Mouse (Mus musculus): ENCODE measurements around the gene Lmo3. TPM values are rescaled to one million over a fixed set of nuclear protein-coding genes. Genes with fewer than 3 reads are reported as not detected.

Lmo3 gene
- polyA plus RNA-seq, 1 experiment from 2014 or later: 188 TPM

- H3K27ac ChIP-seq: no peak overlapping the region
- no peaks in the 10 kb centered on the region for H3K36me3 ChIP-seq (replicated peaks)
- 89% methylated on average over 1 of the region's 1 CpGs for WGBS
- H3K9me3 ChIP-seq: no peaks in the 10 kb centered on the region
- H3K4me3 ChIP-seq: no peak overlapping the region
- H3K27me3 ChIP-seq (replicated peaks): no peaks in the 10 kb centered on the region
- H3K4me1 ChIP-seq: no peaks in the 10 kb centered on the region
- ATAC-seq (replicated peaks): no peak
- H3K4me2 ChIP-seq: no peak overlapping the region
- no peak overlapping the region for H3K9ac ChIP-seq
These were observed 77.8 kb downstream of the Lmo3 start for GRCm38 (mm10) chr6:138503946-138504345.

DNA sequence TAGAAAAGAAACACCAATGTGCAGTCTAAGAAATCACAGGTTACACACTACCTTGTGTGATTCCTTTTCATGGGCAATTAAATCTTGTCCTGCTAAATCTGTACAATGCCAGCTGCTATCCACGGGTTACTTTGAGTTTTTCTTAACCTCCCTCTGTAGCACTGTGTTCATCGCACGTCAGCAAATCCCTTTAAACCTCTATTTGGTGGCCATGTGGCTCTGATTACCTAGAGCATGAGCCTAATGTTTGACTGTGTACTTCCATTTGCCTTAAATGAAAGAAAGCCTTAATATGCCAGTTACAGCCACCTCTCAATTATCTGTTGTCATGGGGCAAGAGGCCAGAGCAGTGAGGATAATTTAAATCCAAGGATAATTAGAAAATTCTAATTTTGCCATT, 98.9 kb downstream of the Lmo3 start:
- Histone ChIP-seq H3K4me3 (no peak overlapping the region), H3K27me3 (replicated peaks) (no peaks in the 10 kb centered on the region), H3K4me1 (no peaks in the 10 kb centered on the region), H3K36me3 (replicated peaks) (no peaks in the 10 kb centered on the region), H3K9me3 (no peaks in the 10 kb centered on the region), H3K4me2 (no peak overlapping the region), H3K27ac (no peak overlapping the region), H3K9ac (no peak overlapping the region)
- no peak for ATAC-seq (replicated peaks)
- WGBS: 76% methylated on average over 3 of the region's 3 CpGs

DNA sequence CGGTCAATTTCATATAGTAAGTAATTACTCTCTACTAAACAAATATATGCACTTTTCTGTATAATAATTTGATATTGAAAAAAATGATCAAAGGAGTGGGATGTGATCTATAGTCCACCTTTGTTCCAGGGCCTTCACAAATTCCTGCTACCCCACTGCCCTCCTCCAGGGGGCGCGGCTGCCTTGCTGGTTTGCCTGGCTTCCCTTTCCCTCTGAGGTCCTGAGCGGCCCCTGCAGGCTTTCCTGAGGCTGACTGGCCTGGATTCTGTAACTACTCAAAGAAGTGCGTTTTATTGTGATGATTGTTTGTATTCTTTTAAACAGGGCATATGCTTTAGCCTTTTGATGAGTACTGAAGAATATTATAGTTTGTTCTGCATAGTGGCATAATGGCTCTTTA, 104.2 kb downstream of the Lmo3 start:
- Histone ChIP-seq H3K36me3 (replicated peaks) (no peaks in the 10 kb centered on the region), H3K27ac (no peak overlapping the region), H3K9ac (no peak overlapping the region), H3K27me3 (replicated peaks) (no peaks in the 10 kb centered on the region), H3K4me2 (no peak overlapping the region), H3K9me3 (no peaks in the 10 kb centered on the region), H3K4me3 (no peak overlapping the region), H3K4me1 (no peaks in the 10 kb centered on the region)
- no peak; the same call in 1 of the 2 replicates for ATAC-seq (replicated peaks)
- WGBS: 10% methylated on average over 5 of the region's 5 CpGs

- no peak for ATAC-seq (replicated peaks)
- no peak overlapping the region for H3K4me2 ChIP-seq
- no peak overlapping the region for H3K9ac ChIP-seq
- no peaks in the 10 kb centered on the region for H3K27me3 ChIP-seq (replicated peaks)
- no peaks in the 10 kb centered on the region for H3K9me3 ChIP-seq
- H3K4me1 ChIP-seq: no peaks in the 10 kb centered on the region
- H3K4me3 ChIP-seq: no peak overlapping the region
- WGBS: 85% methylated on average over 4 of the region's 4 CpGs
- no peaks in the 10 kb centered on the region for H3K36me3 ChIP-seq (replicated peaks)
- H3K27ac ChIP-seq: no peak overlapping the region
These were observed 112.6 kb downstream of the Lmo3 start for GRCm38 (mm10) chr6:138469204-138469603.

GRCm38 (mm10) chr6:138444515-138445048, 137.2 kb downstream of the Lmo3 start:
- H3K4me3 ChIP-seq: no peak overlapping the region
- no peak for ATAC-seq (replicated peaks)

DNA sequence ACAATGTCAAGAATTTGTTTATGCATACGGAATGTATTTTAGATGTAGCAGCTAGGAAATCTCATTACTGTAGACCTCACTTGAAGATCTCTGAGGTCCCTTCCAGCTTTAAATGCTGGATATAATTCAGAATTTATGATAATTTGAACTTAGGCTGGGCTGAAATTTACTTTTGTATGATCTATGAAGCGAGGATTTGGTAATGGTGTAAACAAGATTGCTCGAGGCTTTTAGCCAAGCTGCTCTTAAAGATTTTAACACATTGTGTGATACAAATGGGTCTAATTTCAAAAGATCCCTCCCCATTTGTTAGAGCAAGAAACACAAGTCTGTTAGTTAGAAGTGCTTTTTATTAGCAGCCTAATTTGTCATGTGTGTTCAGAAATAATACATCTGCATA, 144.4 kb downstream of the Lmo3 start:
- H3K36me3 ChIP-seq (replicated peaks): no peaks in the 10 kb centered on the region
- H3K27ac ChIP-seq: no peak overlapping the region
- 73% methylated on average over 3 of the region's 3 CpGs for WGBS
- H3K4me2 ChIP-seq: no peak overlapping the region
- no peak overlapping the region for H3K9ac ChIP-seq
- ATAC-seq (replicated peaks): no peak
- no peak overlapping the region for H3K4me3 ChIP-seq
- no peaks in the 10 kb centered on the region for H3K9me3 ChIP-seq
- H3K4me1 ChIP-seq: no peaks in the 10 kb centered on the region
- H3K27me3 ChIP-seq (replicated peaks): no peaks in the 10 kb centered on the region

More at GRCm38 (mm10) chr6:138444515-138445048, 137.2 kb downstream of the Lmo3 start:
- 16% methylated on average over 3 of the region's 3 CpGs for WGBS
- no peak overlapping the region for H3K27ac ChIP-seq
- H3K9me3 ChIP-seq: no peaks in the 10 kb centered on the region
- H3K4me2 ChIP-seq: no peak overlapping the region
- H3K36me3 ChIP-seq (replicated peaks): no peaks in the 10 kb centered on the region
- H3K4me1 ChIP-seq: no peaks in the 10 kb centered on the region
- no peak overlapping the region for H3K9ac ChIP-seq
- H3K27me3 ChIP-seq (replicated peaks): no peaks in the 10 kb centered on the region

GRCm38 (mm10) chr6:138436813-138437212, 145.0 kb downstream of the Lmo3 start:
- Histone ChIP-seq H3K4me1 (no peaks in the 10 kb centered on the region), H3K9me3 (no peaks in the 10 kb centered on the region), H3K9ac (no peak overlapping the region), H3K36me3 (replicated peaks) (no peaks in the 10 kb centered on the region), H3K27ac (no peak overlapping the region), H3K4me3 (no peak overlapping the region), H3K4me2 (no peak overlapping the region), H3K27me3 (replicated peaks) (no peaks in the 10 kb centered on the region)
- 57% methylated on average over 3 of the region's 3 CpGs for WGBS
- ATAC-seq (replicated peaks): no peak

GRCm38 (mm10) chr6:138427394-138427793, 154.4 kb downstream of the Lmo3 start:
- no peaks in the 10 kb centered on the region for H3K27me3 ChIP-seq (replicated peaks)
- ATAC-seq (replicated peaks): peak; percentile 68
- H3K4me2 ChIP-seq: peak overlapping the region; percentile 35; the same call in 1 of the 2 replicates

GRCm38 (mm10) chr6:138426894-138427293, 154.9 kb downstream of the Lmo3 start:
- H3K4me3 ChIP-seq: peak overlapping the region; percentile 55
- no peaks in the 10 kb centered on the region for H3K27me3 ChIP-seq (replicated peaks)
- peak overlapping the region; percentile 35 for H3K4me2 ChIP-seq
- WGBS: 25% methylated on average over 3 of the region's 3 CpGs
- ATAC-seq (replicated peaks): peak; percentile 68
- H3K9ac ChIP-seq: no peak overlapping the region
- no peaks in the 10 kb centered on the region for H3K9me3 ChIP-seq
- peaks cover 28% of the 10 kb centered on the region for H3K4me1 ChIP-seq
- no peaks in the 10 kb centered on the region for H3K36me3 ChIP-seq (replicated peaks)
- H3K27ac ChIP-seq: peak overlapping the region; percentile 65

More at GRCm38 (mm10) chr6:138427394-138427793, 154.4 kb downstream of the Lmo3 start:
- Histone ChIP-seq H3K36me3 (replicated peaks) (no peaks in the 10 kb centered on the region), H3K4me3 (peak overlapping the region; percentile 55; the same call in 1 of the 2 replicates), H3K4me1 (peaks cover 28% of the 10 kb centered on the region), H3K9me3 (no peaks in the 10 kb centered on the region), H3K27ac (peak overlapping the region; percentile 65), H3K9ac (no peak overlapping the region)
- 12% methylated on average over 6 of the region's 6 CpGs for WGBS

DNA sequence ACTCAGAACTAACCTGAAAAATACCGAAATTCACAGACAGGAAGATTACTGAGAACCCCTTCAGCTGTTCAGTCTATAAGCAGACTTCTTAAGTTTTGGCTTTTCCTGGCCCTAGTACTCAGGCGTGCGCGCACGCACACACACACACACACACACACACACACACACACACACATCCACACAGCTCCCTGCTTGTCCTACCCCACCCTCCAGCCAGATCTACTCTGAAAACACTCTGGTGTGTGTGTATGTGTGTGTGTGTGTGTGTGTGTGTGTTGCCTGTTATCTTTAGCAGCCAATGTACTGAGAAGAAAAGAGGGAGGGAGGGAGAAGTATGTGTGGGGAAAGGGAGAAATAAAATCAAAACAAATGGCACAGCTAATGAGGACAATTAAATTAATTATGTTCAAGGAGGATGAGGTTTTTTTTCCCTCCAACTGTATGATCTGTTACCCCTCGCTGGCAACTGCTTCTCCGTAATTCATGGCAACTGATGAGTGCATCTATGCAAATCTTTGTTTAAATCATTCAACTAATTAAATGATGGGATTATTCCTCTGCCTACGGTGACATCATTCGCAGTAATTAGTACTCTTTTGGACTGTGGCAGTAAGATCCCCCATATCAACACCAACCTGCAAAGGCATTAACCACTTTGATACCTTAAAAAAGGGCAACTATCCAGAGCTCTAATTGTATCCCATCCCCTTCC, 157.1 kb downstream of the Lmo3 start:
- WGBS: 41% methylated on average over 9 of the region's 9 CpGs
- H3K4me2 ChIP-seq: peak overlapping the region; percentile 35
- peak overlapping the region; percentile 38 for H3K9ac ChIP-seq
- 0 out of 2 replicates have a peak, but pooled peaks have one; percentile 7 for ATAC-seq (replicated peaks)
- no peaks in the 10 kb centered on the region for H3K27me3 ChIP-seq (replicated peaks)
- H3K4me3 ChIP-seq: peak overlapping the region; percentile 55
- no peaks in the 10 kb centered on the region for H3K9me3 ChIP-seq
- H3K36me3 ChIP-seq (replicated peaks): no peaks in the 10 kb centered on the region
- peak overlapping the region; percentile 70 for H3K27ac ChIP-seq
- H3K4me1 ChIP-seq: peaks cover 35% of the 10 kb centered on the region

- peaks cover 48% of the 10 kb centered on the region for H3K4me1 ChIP-seq
These were observed 159.0 kb downstream of the Lmo3 start for GRCm38 (mm10) chr6:138422671-138423321.

GRCm38 (mm10) chr6:138421931-138422531, 159.7 kb downstream of the Lmo3 start:
- Histone ChIP-seq H3K9me3 (no peaks in the 10 kb centered on the region), H3K9ac (peak overlapping the region; percentile 51), H3K27ac (peak overlapping the region; percentile 80), H3K36me3 (replicated peaks) (no peaks in the 10 kb centered on the region), H3K4me2 (peak overlapping the region; percentile 70), H3K27me3 (replicated peaks) (no peaks in the 10 kb centered on the region), H3K4me3 (peak overlapping the region; percentile 55), H3K4me1 (peaks cover 41% of the 10 kb centered on the region)
- under 1% methylated on average over 24 of the region's 24 CpGs for WGBS
- ATAC-seq (replicated peaks): peak; percentile 5; the same call in 1 of the 2 replicates

More at GRCm38 (mm10) chr6:138422671-138423321, 159.0 kb downstream of the Lmo3 start:
- H3K36me3 ChIP-seq (replicated peaks): no peaks in the 10 kb centered on the region
- no peaks in the 10 kb centered on the region for H3K27me3 ChIP-seq (replicated peaks)
- peak overlapping the region; percentile 55 for H3K4me3 ChIP-seq
- under 1% methylated on average over 16 of the region's 16 CpGs for WGBS
- ATAC-seq (replicated peaks): peak; percentile 19; the same call in 1 of the 2 replicates
- H3K27ac ChIP-seq: peak overlapping the region; percentile 80
- no peaks in the 10 kb centered on the region for H3K9me3 ChIP-seq
- H3K4me2 ChIP-seq: peak overlapping the region; percentile 70
- H3K9ac ChIP-seq: peak overlapping the region; percentile 51

Measured in midbrain, embryonic 15.5 days (tissue).